Mouse (Mus musculus): ENCODE measurements around the gene Hdac4. TPM values are rescaled to one million over a fixed set of nuclear protein-coding genes. Genes with fewer than 3 reads are reported as not detected.

Hdac4 gene
- polyA plus RNA-seq, 1 experiment = 13.3 TPM

GRCm38 (mm10) chr1:91922235-91923152 lies 273.0 kb downstream of the Hdac4 start:
- no peaks in the 10 kb centered on the region for H3K36me3 ChIP-seq (ENCODE audit: control insufficient read depth, insufficient read depth, low read length)
- no peaks in the 10 kb centered on the region for H3K4me1 ChIP-seq (ENCODE audit: control insufficient read depth, insufficient read depth, insufficient read length)
- no peaks in the 10 kb centered on the region for H3K27me3 ChIP-seq (ENCODE audit: control insufficient read depth, insufficient read depth, low read length)
- WGBS = 77% methylated on average over 7 of the region's 7 CpGs
- no peak for TF ChIP-seq CTCF (IDR thresholded peaks at IDR 0.05; ENCODE audit: extremely low read depth, insufficient read depth, insufficient read length, insufficient replicate concordance)
- TF ChIP-seq POLR2A (IDR thresholded peaks at IDR 0.05; ENCODE audit: low read depth, low read length) = no peak
- DNase-seq (ENCODE audit: low read depth in 1 of 2, low spot score in 2 of 2) = no peak
- H3K27ac ChIP-seq (ENCODE audit: insufficient read depth, low read length) = no peak overlapping the region
- no peak overlapping the region for H3K4me3 ChIP-seq (ENCODE audit: extremely low read depth, insufficient read depth, insufficient read length)

GRCm38 (mm10) chr1:91921702-91922101 lies 273.8 kb downstream of the Hdac4 start:
- Histone ChIP-seq H3K27ac (ENCODE audit: insufficient read depth, low read length) (no peak overlapping the region), H3K27me3 (ENCODE audit: control insufficient read depth, insufficient read depth, low read length) (no peaks in the 10 kb centered on the region), H3K4me1 (ENCODE audit: control insufficient read depth, insufficient read depth, insufficient read length) (no peaks in the 10 kb centered on the region), H3K36me3 (ENCODE audit: control insufficient read depth, insufficient read depth, low read length) (no peaks in the 10 kb centered on the region), H3K4me3 (ENCODE audit: extremely low read depth, insufficient read depth, insufficient read length) (no peak overlapping the region)
- TF ChIP-seq CTCF (IDR thresholded peaks at IDR 0.05; ENCODE audit: extremely low read depth, insufficient read depth, insufficient read length, insufficient replicate concordance) = no peak
- TF ChIP-seq POLR2A (IDR thresholded peaks at IDR 0.05; ENCODE audit: low read depth, low read length) = no peak
- no peak for DNase-seq (ENCODE audit: low read depth in 1 of 2, low spot score in 2 of 2)
- 80% methylated on average over 4 of the region's 4 CpGs for WGBS

DNA sequence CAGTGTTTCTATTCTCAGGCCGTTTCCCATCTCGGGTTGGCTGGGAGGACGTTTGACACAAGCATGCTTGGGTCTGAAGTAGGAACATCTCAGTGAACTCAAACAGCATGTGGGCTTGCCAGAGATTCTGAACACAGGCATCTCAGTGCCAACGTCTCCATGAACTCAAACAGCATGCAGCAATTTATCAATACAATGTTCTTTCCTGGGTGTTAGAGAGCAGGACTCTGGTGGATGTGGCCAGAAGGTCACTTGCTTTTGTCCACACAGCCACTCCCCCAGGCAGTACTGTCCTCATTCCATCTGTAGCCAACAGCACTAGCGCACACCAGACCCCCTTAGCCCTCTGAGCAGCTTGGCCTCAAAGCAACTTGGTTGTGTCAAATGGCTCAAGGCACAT lies 274.2 kb downstream of the Hdac4 start:
- Histone ChIP-seq H3K27ac (ENCODE audit: insufficient read depth, low read length) (no peak overlapping the region), H3K4me1 (ENCODE audit: control insufficient read depth, insufficient read depth, insufficient read length) (no peaks in the 10 kb centered on the region), H3K36me3 (ENCODE audit: control insufficient read depth, insufficient read depth, low read length) (no peaks in the 10 kb centered on the region), H3K27me3 (ENCODE audit: control insufficient read depth, insufficient read depth, low read length) (no peaks in the 10 kb centered on the region), H3K4me3 (ENCODE audit: extremely low read depth, insufficient read depth, insufficient read length) (no peak overlapping the region)
- 81% methylated on average over 5 of the region's 5 CpGs for WGBS
- no peak for DNase-seq (ENCODE audit: low read depth in 1 of 2, low spot score in 2 of 2)
- TF ChIP-seq POLR2A (IDR thresholded peaks at IDR 0.05; ENCODE audit: low read depth, low read length) = no peak
- no peak for TF ChIP-seq CTCF (IDR thresholded peaks at IDR 0.05; ENCODE audit: extremely low read depth, insufficient read depth, insufficient read length, insufficient replicate concordance)

DNA sequence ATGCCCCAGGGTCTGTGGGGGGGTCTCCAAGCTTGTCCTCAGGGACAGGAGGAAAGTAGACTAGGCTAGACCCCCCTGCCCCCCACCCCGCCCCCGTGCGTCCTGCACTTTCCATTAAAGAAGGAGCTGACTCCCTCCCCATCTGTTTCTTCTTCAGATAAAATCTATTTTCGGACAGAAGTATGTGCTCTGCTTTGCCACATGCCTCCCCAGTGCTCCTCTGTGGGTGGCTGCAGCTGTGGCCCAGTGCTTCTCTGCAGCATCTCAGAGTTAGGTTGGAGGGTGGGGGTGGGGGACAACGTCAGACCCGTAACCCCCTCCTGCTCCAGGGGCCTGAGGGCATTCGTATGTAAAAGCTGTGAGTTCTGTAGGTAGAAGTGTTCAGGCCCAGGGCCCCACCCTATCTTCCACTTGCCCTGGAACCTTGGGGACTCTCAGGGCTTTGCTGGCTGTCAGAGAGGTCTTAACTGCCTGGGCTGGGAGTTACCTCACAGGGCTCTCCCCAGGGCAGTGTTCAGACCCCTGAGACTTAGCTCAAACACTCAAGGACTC lies 275.4 kb downstream of the Hdac4 start:
- Histone ChIP-seq H3K4me3 (ENCODE audit: extremely low read depth, insufficient read depth, insufficient read length) (no peak overlapping the region), H3K27me3 (ENCODE audit: control insufficient read depth, insufficient read depth, low read length) (no peaks in the 10 kb centered on the region), H3K4me1 (ENCODE audit: control insufficient read depth, insufficient read depth, insufficient read length) (no peaks in the 10 kb centered on the region), H3K36me3 (ENCODE audit: control insufficient read depth, insufficient read depth, low read length) (no peaks in the 10 kb centered on the region), H3K27ac (ENCODE audit: insufficient read depth, low read length) (no peak overlapping the region)
- WGBS = 79% methylated on average over 7 of the region's 7 CpGs
- DNase-seq (ENCODE audit: low read depth in 1 of 2, low spot score in 2 of 2) = no peak
- no peak for TF ChIP-seq CTCF (IDR thresholded peaks at IDR 0.05; ENCODE audit: extremely low read depth, insufficient read depth, insufficient read length, insufficient replicate concordance)
- TF ChIP-seq POLR2A (IDR thresholded peaks at IDR 0.05; ENCODE audit: low read depth, low read length) = no peak

DNA sequence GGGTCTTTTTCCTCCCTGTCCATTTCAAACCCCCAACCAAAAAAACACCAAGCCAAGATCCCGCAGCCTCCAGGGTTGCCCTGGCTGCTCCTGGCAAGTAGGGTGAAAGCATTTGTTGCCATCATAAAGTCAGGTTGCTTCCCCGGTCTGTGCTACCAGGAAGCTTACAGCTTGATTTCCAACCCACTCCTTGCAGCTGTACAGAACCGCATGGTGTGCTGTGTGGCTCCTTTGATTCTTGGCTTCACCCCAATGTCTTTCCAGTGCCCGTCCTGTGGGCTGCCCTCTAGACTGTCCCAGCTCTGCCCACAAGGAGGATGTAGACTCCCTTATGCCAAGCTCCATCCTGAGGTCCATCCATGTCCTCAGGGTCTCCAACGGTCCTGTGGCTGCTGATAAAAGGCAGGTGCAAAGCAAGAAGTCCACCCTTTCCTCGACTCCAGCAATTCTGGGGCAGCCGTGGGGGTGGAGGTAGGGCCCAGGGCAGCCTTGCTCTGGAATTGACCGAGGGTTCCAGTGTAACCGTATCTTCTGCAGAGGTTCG lies 277.2 kb downstream of the Hdac4 start:
- TF ChIP-seq CTCF (IDR thresholded peaks at IDR 0.05; ENCODE audit: extremely low read depth, insufficient read depth, insufficient read length, insufficient replicate concordance) (no peak), POLR2A (IDR thresholded peaks at IDR 0.05; ENCODE audit: low read depth, low read length) (no peak)
- Histone ChIP-seq H3K4me1 (ENCODE audit: control insufficient read depth, insufficient read depth, insufficient read length) (no peaks in the 10 kb centered on the region), H3K36me3 (ENCODE audit: control insufficient read depth, insufficient read depth, low read length) (no peaks in the 10 kb centered on the region), H3K27ac (ENCODE audit: insufficient read depth, low read length) (no peak overlapping the region), H3K4me3 (ENCODE audit: extremely low read depth, insufficient read depth, insufficient read length) (no peak overlapping the region), H3K27me3 (ENCODE audit: control insufficient read depth, insufficient read depth, low read length) (no peaks in the 10 kb centered on the region)
- DNase-seq (ENCODE audit: low read depth in 1 of 2, low spot score in 2 of 2) = no peak
- WGBS = 81% methylated on average over 10 of the region's 10 CpGs

DNA sequence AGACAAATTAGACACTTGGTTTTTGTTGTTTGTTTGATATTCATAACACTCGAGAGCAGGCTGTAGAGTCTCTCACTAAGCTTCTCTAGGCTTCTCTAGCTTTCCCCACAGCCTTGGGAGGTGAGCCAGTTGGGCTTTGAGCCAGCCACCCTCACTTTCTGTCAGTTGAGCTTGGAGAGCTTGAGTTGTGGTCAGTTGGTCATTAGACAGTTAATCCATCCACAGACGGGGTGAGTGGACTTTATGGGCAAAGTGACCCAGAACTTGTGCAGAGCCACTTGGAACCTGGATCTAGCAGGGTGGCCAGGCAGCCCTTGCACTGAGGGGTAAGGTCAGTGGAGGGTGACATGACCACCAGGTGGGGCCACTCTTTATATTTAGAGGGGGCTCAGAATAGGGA lies 277.9 kb downstream of the Hdac4 start:
- TF ChIP-seq CTCF (IDR thresholded peaks at IDR 0.05; ENCODE audit: extremely low read depth, insufficient read depth, insufficient read length, insufficient replicate concordance) (no peak), POLR2A (IDR thresholded peaks at IDR 0.05; ENCODE audit: low read depth, low read length) (no peak)
- Histone ChIP-seq H3K36me3 (ENCODE audit: control insufficient read depth, insufficient read depth, low read length) (no peaks in the 10 kb centered on the region), H3K4me1 (ENCODE audit: control insufficient read depth, insufficient read depth, insufficient read length) (no peaks in the 10 kb centered on the region), H3K27ac (ENCODE audit: insufficient read depth, low read length) (no peak overlapping the region), H3K4me3 (ENCODE audit: extremely low read depth, insufficient read depth, insufficient read length) (no peak overlapping the region), H3K27me3 (ENCODE audit: control insufficient read depth, insufficient read depth, low read length) (no peaks in the 10 kb centered on the region)
- 70% methylated on average over 2 of the region's 2 CpGs for WGBS
- DNase-seq (ENCODE audit: low read depth in 1 of 2, low spot score in 2 of 2) = no peak
